Comparison of ENCODE assay signal across 20 mouse cellular contexts in the genomic region with DNA sequence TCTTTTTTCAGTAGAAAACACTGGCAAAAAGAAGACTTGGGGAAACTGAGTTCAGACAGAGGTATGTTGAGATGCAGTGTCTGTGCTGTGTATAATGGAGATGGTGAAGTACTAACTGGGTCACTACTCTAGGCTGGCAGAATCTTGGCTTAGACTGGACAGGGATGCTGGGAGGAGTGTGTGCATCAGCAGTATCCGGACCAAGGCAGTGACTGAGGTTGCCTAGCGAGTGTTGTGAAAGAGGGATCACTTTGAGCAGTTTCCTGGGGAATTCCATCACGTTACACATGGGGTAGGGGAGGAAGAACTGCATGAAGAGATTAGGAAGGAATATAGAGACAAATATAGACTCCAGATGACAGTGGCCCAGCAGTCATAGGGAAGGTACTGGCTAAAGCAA.
DNase-seq lines count a peak whose midpoint lies in the region; ATAC-seq and TF ChIP-seq lines count a peak whose summit lies in the region.
"Had no signal": no experiment of that assay in that cellular context is flagged by ENCODE, and none has a peak within 500 bp of the region (broad histone marks: within the 10 kb centered on the region; RNA-seq: fewer than 3 reads in every experiment).

No protein-coding gene starts in this region.

- H3K36me3 ChIP-seq in heart, embryonic 10.5 days: no peaks in the 10 kb centered on the region
- H3K36me3 ChIP-seq in intestine, embryonic 14.5 days (ENCODE audit: control insufficient read depth, insufficient read depth, low read length): no peaks in the 10 kb centered on the region
- H3K36me3 ChIP-seq in intestine, postnatal 0 days (ENCODE audit: control insufficient read depth, insufficient read depth): no peaks in the 10 kb centered on the region
- H3K36me3 ChIP-seq in stomach, embryonic 14.5 days (ENCODE audit: control insufficient read depth, insufficient read depth, low read length): no peaks in the 10 kb centered on the region
- no peaks in the 10 kb centered on the region for H3K36me3 ChIP-seq in stomach, postnatal 0 days (ENCODE audit: control insufficient read depth, insufficient read depth, low read length)
- H3K36me3 ChIP-seq in liver, embryonic 11.5 days (ENCODE audit: control insufficient read depth, insufficient read depth, low read length): no peaks in the 10 kb centered on the region
- H3K36me3 ChIP-seq: embryonic facial prominence, embryonic 12.5 days; forebrain, embryonic 15.5 days; hindbrain, embryonic 12.5 days had no signal

- H3K9ac ChIP-seq in intestine, embryonic 14.5 days (ENCODE audit: low read length): no peak overlapping the region
- H3K9ac ChIP-seq in intestine, postnatal 0 days (ENCODE audit: low read depth, low read length): no peak overlapping the region
- H3K9ac ChIP-seq in stomach, embryonic 14.5 days (replicated peaks; ENCODE audit: low read depth, low read length): no peak overlapping the region
- no peak overlapping the region for H3K9ac ChIP-seq in stomach, postnatal 0 days (ENCODE audit: low read length)
- no peak overlapping the region for H3K9ac ChIP-seq in liver, embryonic 11.5 days (ENCODE audit: low read depth, low read length)
- H3K9ac ChIP-seq: embryonic facial prominence, embryonic 12.5 days; forebrain, embryonic 15.5 days; hindbrain, embryonic 12.5 days had no signal

- no peak for TF ChIP-seq EP300 in stomach, postnatal 0 days (optimal IDR thresholded peaks at IDR 0.05)

- no peak overlapping the region for H3K4me3 ChIP-seq in heart, embryonic 10.5 days
- H3K4me3 ChIP-seq in intestine, embryonic 14.5 days (ENCODE audit: low read depth, low read length): no peak overlapping the region
- no peak overlapping the region for H3K4me3 ChIP-seq in intestine, postnatal 0 days (ENCODE audit: low read depth, low read length)
- no peak overlapping the region for H3K4me3 ChIP-seq in stomach, embryonic 14.5 days (ENCODE audit: low read depth, low read length)
- H3K4me3 ChIP-seq in stomach, postnatal 0 days (ENCODE audit: low read depth, low read length): no peak overlapping the region
- H3K4me3 ChIP-seq in liver, embryonic 11.5 days (ENCODE audit: low read depth, low read length): no peak overlapping the region
- H3K4me3 ChIP-seq: embryonic facial prominence, embryonic 12.5 days; forebrain, embryonic 15.5 days; heart, adult 2 months; hindbrain, embryonic 12.5 days had no signal

- no peak overlapping the region for H3K4me2 ChIP-seq in intestine, embryonic 14.5 days (ENCODE audit: low read length)
- no peak overlapping the region for H3K4me2 ChIP-seq in intestine, postnatal 0 days (replicated peaks; ENCODE audit: low read depth)
- no peak overlapping the region for H3K4me2 ChIP-seq in stomach, embryonic 14.5 days (replicated peaks; ENCODE audit: low read depth, low read length)
- no peak overlapping the region for H3K4me2 ChIP-seq in stomach, postnatal 0 days (replicated peaks; ENCODE audit: low read depth)
- no peak overlapping the region for H3K4me2 ChIP-seq in liver, embryonic 11.5 days
- H3K4me2 ChIP-seq: embryonic facial prominence, embryonic 12.5 days; forebrain, embryonic 15.5 days; hindbrain, embryonic 12.5 days had no signal

- no peak for ATAC-seq in intestine, embryonic 14.5 days (replicated peaks; ENCODE audit: low FRiP score, low TSS enrichment, low read depth)
- ATAC-seq in intestine, postnatal 0 days: no peak
- ATAC-seq in stomach, embryonic 14.5 days (ENCODE audit: insufficient number of reproducible peaks, insufficient read depth, low FRiP score, low read depth): peak; percentile 29; the same call in 1 of the 2 replicates
- no peak; the same call in 1 of the 2 replicates for ATAC-seq in stomach, postnatal 0 days (ENCODE audit: low FRiP score, low TSS enrichment)
- no peak for ATAC-seq in liver, embryonic 11.5 days (replicated peaks; ENCODE audit: low FRiP score)
- ATAC-seq: activated CD4-positive, CD25-positive, alpha-beta regulatory T cell, adult 4 months; forebrain, embryonic 15.5 days; hindbrain, embryonic 16.5 days; Patski had no signal

- peak; percentile 88 for DNase-seq in heart, adult 11 months
- no peak for DNase-seq in heart, embryonic 10.5 days (ENCODE audit: low spot score)
- DNase-seq in intestine, embryonic 14.5 days (ENCODE audit: low spot score): no peak
- DNase-seq in stomach, postnatal 0 days (ENCODE audit: low spot score): no peak
- DNase-seq in liver, embryonic 11.5 days (ENCODE audit: low spot score): no peak
- DNase-seq: adrenal gland, postnatal 14 days; cerebellum, adult 11-12 months; cerebellum, adult 9-10 months; cerebellum, postnatal 25 days; gastrocnemius, postnatal 10 days; heart, adult 2 months; heart, postnatal 4 days had no signal

- no peak for TF ChIP-seq CTCF in intestine, postnatal 0 days (IDR thresholded peaks at IDR 0.05; ENCODE audit: low read depth)
- TF ChIP-seq CTCF in stomach, postnatal 0 days (IDR thresholded peaks at IDR 0.05; ENCODE audit: low read depth): no peak

- WGBS in heart, embryonic 10.5 days: 54% methylated on average over 3 of the region's 3 CpGs
- WGBS in intestine, embryonic 14.5 days: 43% methylated on average over 3 of the region's 3 CpGs
- 53% methylated on average over 3 of the region's 3 CpGs for WGBS in intestine, postnatal 0 days
- WGBS in stomach, embryonic 14.5 days: 45% methylated on average over 3 of the region's 3 CpGs
- 53% methylated on average over 3 of the region's 3 CpGs for WGBS in stomach, postnatal 0 days
- 44% methylated on average over 3 of the region's 3 CpGs for WGBS in liver, embryonic 11.5 days

- H3K27ac ChIP-seq in heart, embryonic 10.5 days: no peak overlapping the region
- H3K27ac ChIP-seq in intestine, embryonic 14.5 days (ENCODE audit: low read depth): peak overlapping the region; percentile 12; the same call in 1 of the 2 replicates
- no peak overlapping the region for H3K27ac ChIP-seq in intestine, postnatal 0 days (ENCODE audit: low read depth, low read length)
- peak overlapping the region; percentile 7; the same call in 1 of the 2 replicates for H3K27ac ChIP-seq in stomach, embryonic 14.5 days (ENCODE audit: low read length)
- no peak overlapping the region; the same call in 1 of the 2 replicates for H3K27ac ChIP-seq in stomach, postnatal 0 days (replicated peaks)
- H3K27ac ChIP-seq in liver, embryonic 11.5 days (ENCODE audit: low read depth, low read length): no peak overlapping the region
- H3K27ac ChIP-seq: embryonic facial prominence, embryonic 12.5 days; forebrain, embryonic 15.5 days; heart, adult 2 months; hindbrain, embryonic 12.5 days had no signal

- no peaks in the 10 kb centered on the region for H3K9me3 ChIP-seq in heart, embryonic 10.5 days
- no peaks in the 10 kb centered on the region for H3K9me3 ChIP-seq in intestine, embryonic 14.5 days (ENCODE audit: control insufficient read depth, low read length)
- no peaks in the 10 kb centered on the region for H3K9me3 ChIP-seq in intestine, postnatal 0 days (ENCODE audit: control insufficient read depth)
- no peaks in the 10 kb centered on the region for H3K9me3 ChIP-seq in stomach, embryonic 14.5 days (ENCODE audit: control insufficient read depth, low read depth, low read length)
- no peaks in the 10 kb centered on the region for H3K9me3 ChIP-seq in stomach, postnatal 0 days (ENCODE audit: control insufficient read depth, low read length)
- no peaks in the 10 kb centered on the region for H3K9me3 ChIP-seq in liver, embryonic 11.5 days (ENCODE audit: control insufficient read depth, low read length)
- H3K9me3 ChIP-seq: embryonic facial prominence, embryonic 12.5 days; forebrain, embryonic 15.5 days; hindbrain, embryonic 12.5 days had no signal

- peaks cover 24% of the 10 kb centered on the region; the same call in 1 of the 2 replicates for H3K4me1 ChIP-seq in heart, embryonic 10.5 days
- peaks cover 32% of the 10 kb centered on the region for H3K4me1 ChIP-seq in intestine, embryonic 14.5 days (replicated peaks; ENCODE audit: control insufficient read depth, insufficient read depth, low read length)
- H3K4me1 ChIP-seq in intestine, postnatal 0 days (replicated peaks; ENCODE audit: control insufficient read depth, insufficient read depth, low read length): peaks cover 7% of the 10 kb centered on the region
- peaks cover 36% of the 10 kb centered on the region; the same call in 1 of the 2 replicates for H3K4me1 ChIP-seq in stomach, embryonic 14.5 days (ENCODE audit: control insufficient read depth, insufficient read depth, low read length)
- H3K4me1 ChIP-seq in stomach, postnatal 0 days (replicated peaks; ENCODE audit: control insufficient read depth, insufficient read depth): 0 out of 2 replicates have a peak, but pooled peaks cover 2% of the 10 kb centered on the region
- H3K4me1 ChIP-seq in liver, embryonic 11.5 days (replicated peaks; ENCODE audit: control insufficient read depth, insufficient read depth, low read length): no peaks in the 10 kb centered on the region
- H3K4me1 ChIP-seq: embryonic facial prominence, embryonic 12.5 days; hindbrain, embryonic 12.5 days had no signal

- no peaks in the 10 kb centered on the region for H3K27me3 ChIP-seq in heart, embryonic 10.5 days (ENCODE audit: insufficient read depth, poor library complexity, severe bottlenecking)
- no peaks in the 10 kb centered on the region for H3K27me3 ChIP-seq in intestine, embryonic 14.5 days (replicated peaks; ENCODE audit: control insufficient read depth, insufficient read depth, low read length)
- H3K27me3 ChIP-seq in intestine, postnatal 0 days (replicated peaks; ENCODE audit: control insufficient read depth, insufficient read depth, low read length): no peaks in the 10 kb centered on the region
- no peaks in the 10 kb centered on the region for H3K27me3 ChIP-seq in stomach, embryonic 14.5 days (ENCODE audit: control insufficient read depth, insufficient read depth, low read length)
- no peaks in the 10 kb centered on the region for H3K27me3 ChIP-seq in stomach, postnatal 0 days (ENCODE audit: control insufficient read depth, insufficient read depth, low read length)
- no peaks in the 10 kb centered on the region for H3K27me3 ChIP-seq in liver, embryonic 11.5 days (replicated peaks; ENCODE audit: control insufficient read depth, insufficient read depth, low read length)
- H3K27me3 ChIP-seq: embryonic facial prominence, embryonic 12.5 days; forebrain, embryonic 15.5 days; hindbrain, embryonic 12.5 days; Patski had no signal

Comparison
In these comparisons a context has a peak if more than half of its experiments do, and no peak if none do; other contexts are left out.
1. H3K27ac ChIP-seq: peak in intestine, embryonic 14.5 days (single experiment) and stomach, embryonic 14.5 days (single experiment); none in heart, embryonic 10.5 days (single experiment), intestine, postnatal 0 days (single experiment), stomach, postnatal 0 days (single experiment) and liver, embryonic 11.5 days (single experiment).